Mouse (Mus musculus) small intestine, adult 2 months (tissue): Measurements from ENCODE around the gene Mtmr4.

Experiments used
- CTCF ChIP-seq: fragments of 200-500 bp; IDR thresholded peaks from 2 replicates; pipeline ENCODE4 v1.5.1; 2012; ENCODE audit warnings: low read depth, mild to moderate bottlenecking, control low read depth, inconsistent platforms, low read length, moderate library complexity, mixed read lengths; ENCODE audit not compliant: insufficient replicate concordance, insufficient read length; ENCODE audit errors: extremely low read depth
- POLR2A ChIP-seq: fragments of 200-500 bp; IDR thresholded peaks from 2 replicates; pipeline ENCODE4 v1.6.1; 2012; ENCODE audit warnings: low read depth, mild to moderate bottlenecking, control low read depth, inconsistent platforms, low read length, moderate library complexity

DNA sequence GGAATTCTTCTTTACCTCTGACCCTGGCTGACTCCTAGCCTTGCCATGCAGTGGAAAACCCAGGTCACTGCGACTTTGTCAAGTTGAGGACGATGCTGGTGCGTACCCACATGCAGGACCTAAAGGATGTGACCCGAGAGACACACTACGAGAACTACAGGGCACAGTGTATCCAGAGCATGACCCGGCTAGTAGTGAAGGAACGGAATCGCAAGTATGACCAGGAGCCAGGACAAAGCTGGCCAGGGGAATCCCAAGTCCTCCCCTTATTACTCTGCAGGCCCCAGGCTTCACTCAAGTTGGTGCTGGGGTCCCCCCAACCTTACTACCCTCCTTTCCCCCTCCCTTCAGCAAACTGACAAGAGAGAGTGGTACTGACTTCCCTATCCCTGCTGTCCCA, 2.4 kb upstream of the Mtmr4 start:
- no peak for TF ChIP-seq CTCF
- no peak for TF ChIP-seq POLR2A
